Mouse (Mus musculus): ENCODE results near the gene Nol4l. TPM values are rescaled to one million over a fixed set of nuclear protein-coding genes. Genes with fewer than 3 reads are reported as not detected.

The Nol4l gene
- polyA plus RNA-seq, 1 experiment from 2014 or later: 23.5 TPM

DNA sequence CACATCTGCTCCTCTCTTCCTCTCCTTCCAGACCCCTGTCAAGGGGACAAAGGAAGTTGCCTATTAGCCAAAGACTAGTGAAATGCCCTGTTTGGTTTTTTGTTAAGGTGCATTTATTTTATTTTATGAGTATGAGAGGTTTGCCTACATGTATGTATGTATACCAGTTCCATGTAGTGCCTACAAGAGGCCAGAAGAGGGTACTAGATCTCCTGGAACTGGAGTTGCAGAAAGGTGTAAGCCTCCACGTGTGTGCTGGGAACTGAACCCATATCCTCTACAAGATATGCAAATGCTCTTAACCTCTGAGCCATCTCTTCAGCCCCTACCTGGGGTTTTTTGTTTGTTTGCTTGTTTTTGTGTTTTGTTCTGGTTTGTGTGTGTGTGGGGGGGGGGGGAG, 4.2 kb upstream of the Nol4l start:
- H3K4me3 ChIP-seq: no peak overlapping the region
- WGBS: 62% methylated on average over 1 of the region's 1 CpGs
- peaks cover 36% of the 10 kb centered on the region for H3K27me3 ChIP-seq (replicated peaks; ENCODE audit: low read depth, poor library complexity, severe bottlenecking)
- DNase-seq (ENCODE audit: low spot score): no peak
- H3K9me3 ChIP-seq: no peaks in the 10 kb centered on the region
- peaks cover 17% of the 10 kb centered on the region for H3K4me1 ChIP-seq
- no peaks in the 10 kb centered on the region for H3K36me3 ChIP-seq (replicated peaks)
- no peak overlapping the region for H3K27ac ChIP-seq (replicated peaks)

DNA sequence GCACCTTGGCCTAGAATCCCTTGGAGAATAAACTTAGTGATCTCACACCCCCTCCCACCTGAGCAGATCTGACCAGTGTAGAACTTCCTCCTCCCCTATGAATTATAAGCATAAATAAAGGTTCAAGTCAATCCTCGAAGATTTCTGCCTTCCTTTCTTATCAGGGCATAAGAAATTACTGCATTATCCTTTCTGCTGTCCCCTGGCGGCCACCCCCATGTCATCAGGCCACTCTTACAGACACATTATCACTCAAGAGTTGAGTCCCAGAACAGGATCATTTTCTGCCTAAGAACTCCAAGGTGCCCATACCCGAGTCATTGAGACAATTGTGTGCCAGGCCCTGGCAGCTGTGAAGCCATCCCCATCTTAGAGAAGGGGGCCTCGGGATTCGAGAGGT, 1.2 kb upstream of the Nol4l start:
- no peaks in the 10 kb centered on the region for H3K36me3 ChIP-seq (replicated peaks)
- peaks cover 66% of the 10 kb centered on the region for H3K27me3 ChIP-seq (replicated peaks; ENCODE audit: low read depth, poor library complexity, severe bottlenecking)
- no peak overlapping the region for H3K27ac ChIP-seq (replicated peaks)
- DNase-seq (ENCODE audit: low spot score): no peak
- no peak overlapping the region; the same call in 1 of the 2 replicates for H3K4me3 ChIP-seq
- peaks cover 47% of the 10 kb centered on the region for H3K4me1 ChIP-seq
- H3K9me3 ChIP-seq: no peaks in the 10 kb centered on the region
- WGBS: 60% methylated on average over 5 of the region's 5 CpGs

DNA sequence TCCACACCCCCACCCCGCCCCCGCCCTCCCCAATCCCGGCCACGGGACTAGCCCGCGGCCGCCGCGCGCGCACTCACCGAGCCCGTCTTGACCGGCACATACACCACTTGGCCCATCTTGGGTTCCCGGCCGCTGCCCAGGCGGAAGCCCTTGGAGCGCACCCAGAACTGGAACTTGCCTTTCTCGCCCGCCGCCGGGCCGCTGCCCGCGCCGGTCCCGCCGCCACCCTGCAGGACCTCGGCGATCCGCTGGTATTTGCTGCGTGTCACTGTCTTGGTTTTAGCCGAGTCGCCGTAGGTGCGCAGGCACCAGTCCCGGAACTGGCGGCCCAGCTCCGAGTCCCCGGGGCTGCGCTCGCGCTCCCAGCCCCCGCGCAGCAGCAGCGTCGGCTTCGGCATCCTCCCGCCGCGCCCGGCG, 398 bp downstream of the Nol4l start:
- peaks cover 60% of the 10 kb centered on the region for H3K4me1 ChIP-seq
- no peaks in the 10 kb centered on the region for H3K9me3 ChIP-seq
- peak; percentile 72 for DNase-seq (ENCODE audit: low spot score)
- peak overlapping the region; percentile 80 for H3K4me3 ChIP-seq
- peak overlapping the region; percentile 90 for H3K27ac ChIP-seq (replicated peaks)
- under 1% methylated on average over 53 of the region's 53 CpGs for WGBS
- H3K27me3 ChIP-seq (replicated peaks; ENCODE audit: low read depth, poor library complexity, severe bottlenecking): peaks cover 81% of the 10 kb centered on the region
- H3K36me3 ChIP-seq (replicated peaks): no peaks in the 10 kb centered on the region

DNA sequence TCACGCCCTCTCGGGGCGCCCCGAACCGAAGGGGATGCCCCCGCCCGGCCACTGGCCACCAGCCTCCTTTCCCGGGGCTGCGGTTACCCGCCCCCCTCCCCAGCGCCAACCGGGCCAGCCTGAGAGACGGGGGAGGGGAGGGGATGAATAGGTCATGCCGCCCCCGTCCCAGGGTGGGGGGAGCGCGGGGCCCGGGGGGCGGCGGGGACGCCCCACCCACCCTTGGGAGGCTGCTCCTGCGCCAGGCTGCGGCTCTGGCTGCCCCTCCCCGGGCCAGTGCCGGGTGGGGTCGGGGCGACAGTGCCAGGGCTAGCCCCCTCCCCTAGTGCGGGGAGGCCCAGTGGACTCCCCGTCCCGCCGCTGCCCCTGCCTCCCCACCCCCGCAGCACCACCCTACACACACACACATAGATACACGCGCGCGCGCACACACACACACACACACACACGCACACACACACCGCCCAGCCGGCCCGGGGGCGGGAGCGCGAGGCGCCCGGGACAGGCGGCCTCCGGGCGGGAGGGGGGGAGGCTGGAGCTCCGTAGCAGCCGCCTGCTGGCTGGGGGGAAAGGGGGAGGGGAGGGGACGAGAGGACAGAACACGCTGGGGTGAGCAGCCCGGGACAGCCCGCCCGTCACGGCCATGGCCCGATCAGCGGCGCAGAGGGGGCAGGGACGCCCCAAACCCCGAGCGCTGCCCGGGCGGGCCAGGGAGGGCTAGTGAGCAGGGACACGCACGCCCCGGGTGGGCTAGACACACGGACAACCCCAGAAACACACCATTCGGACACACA, 1.0 kb downstream of the Nol4l start:
- no peaks in the 10 kb centered on the region for H3K36me3 ChIP-seq (replicated peaks)
- peak; percentile 76 for DNase-seq (ENCODE audit: low spot score)
- WGBS: under 1% methylated on average over 48 of the region's 70 CpGs
- peaks cover 87% of the 10 kb centered on the region for H3K27me3 ChIP-seq (replicated peaks; ENCODE audit: low read depth, poor library complexity, severe bottlenecking)
- H3K9me3 ChIP-seq: no peaks in the 10 kb centered on the region
- peak overlapping the region; percentile 90 for H3K27ac ChIP-seq (replicated peaks)
- peaks cover 60% of the 10 kb centered on the region for H3K4me1 ChIP-seq
- peak overlapping the region; percentile 80 for H3K4me3 ChIP-seq

DNA sequence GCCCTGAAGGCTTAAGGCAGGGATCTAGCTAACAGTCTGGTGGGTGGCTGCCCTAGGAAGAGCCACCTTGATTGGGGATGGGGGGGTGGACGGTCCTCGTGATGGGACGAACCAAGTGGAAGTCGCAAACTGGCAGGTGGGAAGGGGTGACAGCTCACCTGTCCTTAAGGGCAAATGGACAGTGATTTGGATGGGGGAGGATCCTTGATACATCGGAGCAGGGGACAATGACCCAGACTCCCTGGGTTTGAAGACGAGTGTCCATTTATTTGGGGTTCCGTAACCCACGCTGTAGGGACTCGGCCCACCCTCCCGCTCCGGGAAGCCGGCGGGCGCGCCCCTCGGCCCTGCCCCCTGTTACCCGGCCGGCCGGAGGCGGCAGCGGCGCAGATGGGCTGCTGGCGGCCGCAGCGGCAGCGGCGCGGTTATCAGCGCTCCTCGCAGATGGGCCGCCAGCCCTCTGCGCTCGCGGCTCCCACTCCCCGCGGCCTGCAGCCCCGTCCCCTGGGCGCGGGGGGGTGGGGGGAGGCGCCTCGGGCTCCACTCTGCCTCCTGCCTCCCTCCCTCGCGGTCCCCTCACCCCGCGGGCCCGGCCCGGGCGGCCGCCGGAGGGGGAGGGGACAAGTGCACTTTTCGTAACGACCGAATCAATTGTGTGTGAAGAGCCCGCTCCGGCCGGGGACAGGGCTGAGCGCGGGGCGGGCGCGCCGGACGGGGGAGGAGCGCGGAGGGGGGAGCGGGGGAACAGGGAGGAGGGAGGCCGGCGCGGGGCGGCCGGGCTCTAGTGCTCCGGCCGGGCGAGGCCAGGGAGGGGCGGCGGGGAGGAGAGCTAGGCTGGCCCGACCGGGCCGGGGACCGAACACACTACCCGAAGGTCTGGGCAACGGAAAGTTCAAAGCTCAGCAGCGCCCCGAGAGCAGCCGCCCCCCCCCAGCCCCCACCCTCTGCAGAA, 1.9 kb downstream of the Nol4l start:
- no peaks in the 10 kb centered on the region for H3K9me3 ChIP-seq
- no peaks in the 10 kb centered on the region for H3K36me3 ChIP-seq (replicated peaks)
- DNase-seq (ENCODE audit: low spot score): peak; percentile 81
- peaks cover 95% of the 10 kb centered on the region for H3K27me3 ChIP-seq (replicated peaks; ENCODE audit: low read depth, poor library complexity, severe bottlenecking)
- WGBS: 2% methylated on average over 84 of the region's 85 CpGs
- peak overlapping the region; percentile 90 for H3K27ac ChIP-seq (replicated peaks)
- H3K4me3 ChIP-seq: peak overlapping the region; percentile 80
- H3K4me1 ChIP-seq: peaks cover 67% of the 10 kb centered on the region

DNA sequence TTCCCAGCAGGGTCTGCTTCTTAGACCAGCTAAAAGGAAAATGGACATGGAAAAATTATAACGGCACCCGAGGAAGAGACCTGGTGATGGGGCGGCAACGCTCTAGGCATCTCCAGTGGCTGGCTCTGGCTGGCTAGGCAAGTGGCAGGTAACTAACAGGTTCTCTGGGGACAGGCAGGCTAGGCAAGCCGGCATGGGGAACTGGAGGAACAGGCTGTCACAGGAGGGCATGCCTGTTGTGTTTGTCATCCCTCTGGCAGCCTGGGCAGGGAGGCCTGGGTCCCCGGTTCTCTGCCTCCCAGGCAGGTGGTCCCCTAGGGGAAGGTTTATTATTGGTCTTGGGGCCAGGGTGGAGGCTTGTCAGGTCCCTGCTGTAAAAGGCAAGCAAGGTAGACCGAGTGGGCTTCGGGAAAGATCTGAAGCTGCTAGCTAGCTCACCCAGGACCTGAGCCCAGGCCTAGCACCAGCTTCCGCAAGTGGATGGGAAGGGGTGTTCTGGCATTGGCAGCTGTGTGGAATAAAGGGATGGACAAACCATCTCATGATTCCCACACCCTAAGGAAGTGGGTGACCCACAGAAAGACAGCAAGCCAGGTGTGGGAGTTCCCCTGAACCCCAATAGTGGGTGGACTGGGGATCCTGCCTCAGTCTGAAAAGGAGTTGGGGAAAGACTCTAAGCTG, 2.8 kb downstream of the Nol4l start:
- DNase-seq (ENCODE audit: low spot score): peak; percentile 32
- Histone ChIP-seq H3K36me3 (replicated peaks) (no peaks in the 10 kb centered on the region), H3K27me3 (replicated peaks; ENCODE audit: low read depth, poor library complexity, severe bottlenecking) (peaks cover 96% of the 10 kb centered on the region), H3K4me1 (peaks cover 76% of the 10 kb centered on the region), H3K4me3 (peak overlapping the region; percentile 80), H3K9me3 (no peaks in the 10 kb centered on the region), H3K27ac (replicated peaks) (peak overlapping the region; percentile 90)
- WGBS: 44% methylated on average over 9 of the region's 9 CpGs

DNA sequence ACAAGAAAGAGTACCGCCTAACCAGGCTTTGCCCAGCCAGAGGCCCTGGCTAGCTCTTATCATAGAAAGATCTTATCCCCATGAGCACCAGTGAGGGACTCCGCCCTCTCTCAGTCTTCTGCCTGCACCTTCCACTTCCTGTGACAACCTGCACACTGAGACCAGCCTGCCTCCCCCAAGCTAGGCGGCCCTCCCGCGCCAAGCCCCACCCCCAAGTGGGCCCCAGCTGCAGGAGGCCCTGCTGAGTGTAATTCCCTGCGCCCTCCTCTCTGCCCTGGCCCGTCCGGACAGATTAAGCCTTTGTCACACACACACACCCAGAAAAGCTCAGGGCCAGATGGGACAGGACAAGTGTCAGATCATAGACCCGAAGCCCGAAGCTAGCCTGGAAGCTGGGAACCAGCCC, 3.9 kb downstream of the Nol4l start:
- Histone ChIP-seq H3K4me1 (peaks cover 87% of the 10 kb centered on the region), H3K9me3 (no peaks in the 10 kb centered on the region), H3K4me3 (peak overlapping the region; percentile 80; the same call in 1 of the 2 replicates), H3K36me3 (replicated peaks) (no peaks in the 10 kb centered on the region), H3K27ac (replicated peaks) (peak overlapping the region; percentile 67), H3K27me3 (replicated peaks; ENCODE audit: low read depth, poor library complexity, severe bottlenecking) (peaks cover 91% of the 10 kb centered on the region)
- DNase-seq (ENCODE audit: low spot score): peak; percentile 55
- WGBS: 11% methylated on average over 10 of the region's 10 CpGs

DNA sequence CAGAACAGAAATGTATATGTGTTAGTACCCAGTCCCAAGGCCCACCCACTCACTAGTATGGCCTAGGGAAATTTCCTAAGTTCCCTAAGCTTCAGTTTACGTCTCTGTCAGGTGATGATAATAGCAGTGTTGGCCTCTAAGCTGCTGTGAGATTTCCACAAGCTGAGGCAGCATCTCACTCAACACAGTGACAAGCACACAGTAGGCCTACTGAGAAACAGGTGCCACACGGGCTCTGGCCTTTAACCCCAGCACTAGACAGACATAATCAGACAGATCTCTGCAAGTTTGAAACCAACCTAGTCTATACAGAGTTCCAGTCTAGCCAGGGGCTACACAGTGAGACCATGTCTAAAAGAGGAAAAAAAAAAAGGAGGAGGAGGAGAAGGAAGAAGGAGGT, 5.0 kb downstream of the Nol4l start:
- no peaks in the 10 kb centered on the region for H3K9me3 ChIP-seq
- no peak for DNase-seq (ENCODE audit: low spot score)
- WGBS: 58% methylated on average over 2 of the region's 2 CpGs
- peaks cover 89% of the 10 kb centered on the region for H3K27me3 ChIP-seq (replicated peaks; ENCODE audit: low read depth, poor library complexity, severe bottlenecking)
- no peaks in the 10 kb centered on the region for H3K36me3 ChIP-seq (replicated peaks)
- peak overlapping the region; percentile 67; the same call in 1 of the 2 replicates for H3K27ac ChIP-seq (replicated peaks)
- peaks cover 82% of the 10 kb centered on the region for H3K4me1 ChIP-seq
- H3K4me3 ChIP-seq: no peak overlapping the region

DNA sequence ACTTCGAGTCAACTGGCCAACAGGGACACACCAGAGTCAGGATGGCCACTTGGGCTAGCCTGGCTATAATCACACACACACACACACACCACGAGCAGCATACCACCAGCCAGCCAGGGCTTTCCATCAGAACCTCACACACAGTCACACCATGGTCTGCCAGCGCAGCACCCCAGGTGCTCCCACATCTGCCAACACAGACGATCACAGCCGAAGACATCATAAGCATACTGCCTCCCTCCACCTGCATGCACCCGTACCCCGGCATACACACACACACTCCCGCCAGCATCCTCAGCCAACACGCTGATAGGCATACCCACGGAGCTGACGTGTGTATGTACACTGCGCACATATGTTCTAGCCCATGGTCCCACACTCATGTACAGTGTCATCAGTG, 6.1 kb downstream of the Nol4l start:
- no peak for DNase-seq (ENCODE audit: low spot score)
- H3K4me1 ChIP-seq: peaks cover 72% of the 10 kb centered on the region
- H3K27ac ChIP-seq (replicated peaks): no peak overlapping the region
- WGBS: 91% methylated on average over 12 of the region's 12 CpGs
- no peaks in the 10 kb centered on the region for H3K9me3 ChIP-seq
- no peaks in the 10 kb centered on the region for H3K36me3 ChIP-seq (replicated peaks)
- no peak overlapping the region for H3K4me3 ChIP-seq
- peaks cover 79% of the 10 kb centered on the region for H3K27me3 ChIP-seq (replicated peaks; ENCODE audit: low read depth, poor library complexity, severe bottlenecking)

DNA sequence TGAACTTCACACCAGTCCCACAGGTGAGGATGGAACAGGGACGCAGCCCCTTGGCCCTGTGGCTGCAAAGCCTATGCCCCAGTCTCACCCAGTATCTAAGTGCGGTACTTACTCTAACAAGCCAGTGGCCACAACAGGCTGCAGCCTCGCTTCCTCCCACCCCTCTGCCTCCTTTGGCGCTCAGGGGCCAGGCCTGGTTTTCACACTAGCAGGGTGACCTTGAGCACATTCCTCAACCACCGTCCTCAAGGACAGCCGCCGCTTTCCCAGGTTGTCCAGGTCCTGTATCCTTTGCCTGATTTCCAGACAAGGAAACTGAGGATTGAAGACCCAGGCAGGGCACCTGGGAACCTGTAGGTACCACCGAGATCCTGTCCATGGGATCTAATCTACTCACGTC, 6.6 kb downstream of the Nol4l start:
- no peaks in the 10 kb centered on the region for H3K9me3 ChIP-seq
- 62% methylated on average over 9 of the region's 9 CpGs for WGBS
- peaks cover 74% of the 10 kb centered on the region for H3K27me3 ChIP-seq (replicated peaks; ENCODE audit: low read depth, poor library complexity, severe bottlenecking)
- H3K36me3 ChIP-seq (replicated peaks): no peaks in the 10 kb centered on the region
- no peak for DNase-seq (ENCODE audit: low spot score)
- peaks cover 67% of the 10 kb centered on the region for H3K4me1 ChIP-seq
- peak overlapping the region; percentile 60; the same call in 1 of the 2 replicates for H3K27ac ChIP-seq (replicated peaks)
- H3K4me3 ChIP-seq: no peak overlapping the region

DNA sequence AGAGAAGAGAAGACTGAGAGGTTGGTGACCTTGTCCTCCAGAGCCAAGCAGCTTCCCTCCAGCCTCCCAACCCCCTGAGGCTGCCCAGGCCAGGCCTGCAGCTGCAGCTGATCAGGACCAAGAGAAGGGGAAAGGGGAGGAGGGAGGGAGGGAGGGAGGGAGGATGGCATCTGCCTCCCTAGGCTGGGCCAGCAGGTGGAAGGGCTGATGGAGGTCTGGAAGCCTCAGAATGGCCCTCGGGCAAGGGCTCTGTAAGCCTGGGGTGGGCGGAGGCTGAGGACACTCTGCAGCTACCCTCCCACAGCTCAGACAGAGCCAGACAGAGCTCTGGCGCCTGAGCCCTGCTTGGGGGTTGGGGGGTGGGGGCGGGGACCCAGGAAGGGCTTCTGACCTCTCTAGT, 7.5 kb downstream of the Nol4l start:
- no peak overlapping the region for H3K4me3 ChIP-seq
- peaks cover 61% of the 10 kb centered on the region for H3K4me1 ChIP-seq
- peak overlapping the region; percentile 60 for H3K27ac ChIP-seq (replicated peaks)
- H3K9me3 ChIP-seq: no peaks in the 10 kb centered on the region
- peak; percentile 53 for DNase-seq (ENCODE audit: low spot score)
- no peaks in the 10 kb centered on the region for H3K36me3 ChIP-seq (replicated peaks)
- WGBS: 18% methylated on average over 4 of the region's 4 CpGs
- H3K27me3 ChIP-seq (replicated peaks; ENCODE audit: low read depth, poor library complexity, severe bottlenecking): peaks cover 66% of the 10 kb centered on the region

DNA sequence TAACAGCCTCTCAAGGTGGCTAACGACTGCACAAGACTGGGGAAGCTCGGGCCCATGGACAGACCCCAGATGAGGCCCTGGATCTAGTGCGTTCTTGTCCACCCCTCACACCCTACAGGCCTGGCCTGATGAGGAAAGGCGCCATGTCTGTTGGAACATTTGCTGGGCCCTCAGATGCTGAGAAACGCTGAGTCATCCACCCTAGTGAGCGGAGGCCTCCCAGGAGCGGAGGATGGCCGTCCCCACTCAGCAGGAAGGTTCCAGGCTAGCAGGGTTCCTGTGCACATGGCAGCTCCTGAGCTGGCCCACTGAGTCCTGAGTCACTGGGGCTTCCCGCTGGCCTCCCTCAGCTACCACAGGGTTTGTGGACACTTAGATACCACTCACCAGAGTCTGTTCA, 9.7 kb downstream of the Nol4l start:
- Histone ChIP-seq H3K36me3 (replicated peaks) (no peaks in the 10 kb centered on the region), H3K27ac (replicated peaks) (peak overlapping the region; percentile 51), H3K27me3 (replicated peaks; ENCODE audit: low read depth, poor library complexity, severe bottlenecking) (peaks cover 48% of the 10 kb centered on the region), H3K4me1 (peaks cover 57% of the 10 kb centered on the region), H3K9me3 (no peaks in the 10 kb centered on the region), H3K4me3 (no peak overlapping the region)
- no peak for DNase-seq (ENCODE audit: low spot score)
- WGBS: 77% methylated on average over 9 of the region's 9 CpGs
